Comparison of ENCODE assay signal across 24 mouse cellular contexts in genomic region chr17:44171930-44172329, GRCm38 (mm10). TPM values are rescaled to one million over a fixed set of nuclear protein-coding genes. Genes with fewer than 3 reads are reported as not detected.
A peak's percentile ranks its signal among the peaks of the same experiment; 100 is the strongest.
DNase-seq lines count a peak whose midpoint lies in the region; ATAC-seq and TF ChIP-seq lines count a peak whose summit lies in the region.
"Had no signal": no experiment of that assay in that cellular context is flagged by ENCODE, and none has a peak within 500 bp of the region (broad histone marks: within the 10 kb centered on the region; RNA-seq: fewer than 3 reads in every experiment).

No protein-coding gene starts in this region.

- TF ChIP-seq EP300 in liver, postnatal 0 days (IDR thresholded peaks at IDR 0.05; ENCODE audit: low read depth): no peak

- H3K27ac ChIP-seq in hindbrain, postnatal 0 days: no peak overlapping the region
- no peak overlapping the region for H3K27ac ChIP-seq in hindbrain, embryonic 16.5 days (ENCODE audit: low read depth, low read length)
- H3K27ac ChIP-seq in liver, postnatal 0 days (ENCODE audit: low read depth): no peak overlapping the region
- no peak overlapping the region for H3K27ac ChIP-seq in small intestine, adult 2 months (ENCODE audit: insufficient read depth, low read depth, low read length)
- no peak overlapping the region for H3K27ac ChIP-seq in forebrain, embryonic 12.5 days
- H3K27ac ChIP-seq: embryonic facial prominence, embryonic 12.5 days; heart, embryonic 10.5 days; hindbrain, embryonic 12.5 days; limb, embryonic 15.5 days; lung, embryonic 15.5 days; midbrain, embryonic 12.5 days; neural tube, embryonic 12.5 days had no signal

- no peak for DNase-seq in hindbrain, postnatal 0 days (ENCODE audit: low spot score)
- DNase-seq in liver, postnatal 0 days: no peak
- DNase-seq in liver: no peak
- DNase-seq in ES-CJ7 (ENCODE audit: low read depth, low spot score): peak; percentile 38
- DNase-seq: cerebellum, adult 9-10 months; gastrocnemius, postnatal 36 days; heart, postnatal 14 days; layer of hippocampus, postnatal 36 days; right cerebral cortex, adult 18-20 months; thymus, adult 18-20 months; thymus, postnatal 4 days had no signal

- no peak overlapping the region for H3K4me3 ChIP-seq in hindbrain, postnatal 0 days (ENCODE audit: low read length)
- no peak overlapping the region for H3K4me3 ChIP-seq in hindbrain, embryonic 16.5 days (ENCODE audit: low read length)
- H3K4me3 ChIP-seq in liver, postnatal 0 days (ENCODE audit: low read depth, low read length): no peak overlapping the region
- no peak overlapping the region for H3K4me3 ChIP-seq in small intestine, adult 2 months (ENCODE audit: low read depth, low read length)
- no peak overlapping the region for H3K4me3 ChIP-seq in forebrain, embryonic 12.5 days (replicated peaks)
- H3K4me3 ChIP-seq: embryonic facial prominence, embryonic 12.5 days; erythroblast, embryonic 14.5 days; heart, embryonic 10.5 days; hindbrain, embryonic 12.5 days; limb, embryonic 15.5 days; lung, embryonic 15.5 days; midbrain, embryonic 12.5 days; neural tube, embryonic 12.5 days had no signal

- H3K9me3 ChIP-seq in hindbrain, postnatal 0 days (ENCODE audit: low read length): no peaks in the 10 kb centered on the region
- H3K9me3 ChIP-seq in hindbrain, embryonic 16.5 days (ENCODE audit: control insufficient read depth, low read length): no peaks in the 10 kb centered on the region
- no peaks in the 10 kb centered on the region for H3K9me3 ChIP-seq in liver, postnatal 0 days (ENCODE audit: low read length)
- no peaks in the 10 kb centered on the region for H3K9me3 ChIP-seq in forebrain, embryonic 12.5 days
- H3K9me3 ChIP-seq: embryonic facial prominence, embryonic 12.5 days; heart, embryonic 10.5 days; hindbrain, embryonic 12.5 days; limb, embryonic 15.5 days; lung, embryonic 15.5 days; midbrain, embryonic 12.5 days; neural tube, embryonic 12.5 days had no signal

- no peak overlapping the region for H3K4me2 ChIP-seq in hindbrain, postnatal 0 days (ENCODE audit: low read depth, low read length)
- H3K4me2 ChIP-seq in hindbrain, embryonic 16.5 days (ENCODE audit: low read length): no peak overlapping the region
- no peak overlapping the region for H3K4me2 ChIP-seq in liver, postnatal 0 days (ENCODE audit: low read depth, low read length)
- H3K4me2 ChIP-seq in forebrain, embryonic 12.5 days: no peak overlapping the region
- H3K4me2 ChIP-seq: embryonic facial prominence, embryonic 12.5 days; hindbrain, embryonic 12.5 days; limb, embryonic 15.5 days; lung, embryonic 15.5 days; midbrain, embryonic 12.5 days; neural tube, embryonic 12.5 days had no signal

- no peaks in the 10 kb centered on the region for H3K4me1 ChIP-seq in hindbrain, postnatal 0 days (ENCODE audit: insufficient read depth, low read length)
- no peaks in the 10 kb centered on the region for H3K4me1 ChIP-seq in hindbrain, embryonic 16.5 days (ENCODE audit: control insufficient read depth, insufficient read depth, low read depth, low read length)
- H3K4me1 ChIP-seq in liver, postnatal 0 days (ENCODE audit: insufficient read depth): no peaks in the 10 kb centered on the region
- H3K4me1 ChIP-seq in small intestine, adult 2 months (ENCODE audit: control insufficient read depth, insufficient read depth, insufficient read length, low read length): no peaks in the 10 kb centered on the region; the same call in 1 of the 2 replicates
- no peaks in the 10 kb centered on the region for H3K4me1 ChIP-seq in forebrain, embryonic 12.5 days
- H3K4me1 ChIP-seq: embryonic facial prominence, embryonic 12.5 days; hindbrain, embryonic 12.5 days; limb, embryonic 15.5 days; lung, embryonic 15.5 days; midbrain, embryonic 12.5 days; neural tube, embryonic 12.5 days had no signal

- no peaks in the 10 kb centered on the region for H3K27me3 ChIP-seq in hindbrain, postnatal 0 days (ENCODE audit: insufficient read depth, low read length)
- H3K27me3 ChIP-seq in hindbrain, embryonic 16.5 days (replicated peaks; ENCODE audit: control insufficient read depth, insufficient read depth, low read length): no peaks in the 10 kb centered on the region
- H3K27me3 ChIP-seq in liver, postnatal 0 days (ENCODE audit: insufficient read depth, low read length): no peaks in the 10 kb centered on the region
- no peaks in the 10 kb centered on the region for H3K27me3 ChIP-seq in small intestine, adult 2 months (ENCODE audit: control insufficient read depth, insufficient read depth, low read length)
- H3K27me3 ChIP-seq in forebrain, embryonic 12.5 days: no peaks in the 10 kb centered on the region
- H3K27me3 ChIP-seq: embryonic facial prominence, embryonic 12.5 days; hindbrain, embryonic 12.5 days; limb, embryonic 15.5 days; lung, embryonic 15.5 days; midbrain, embryonic 12.5 days; neural tube, embryonic 12.5 days had no signal

- H3K36me3 ChIP-seq in hindbrain, postnatal 0 days (ENCODE audit: insufficient read depth, low read length): no peaks in the 10 kb centered on the region
- no peaks in the 10 kb centered on the region for H3K36me3 ChIP-seq in hindbrain, embryonic 16.5 days (ENCODE audit: control insufficient read depth, insufficient read depth, low read length)
- H3K36me3 ChIP-seq in liver, postnatal 0 days (replicated peaks; ENCODE audit: insufficient read depth, low read length): no peaks in the 10 kb centered on the region
- peaks cover 3% of the 10 kb centered on the region; the same call in 1 of the 2 replicates for H3K36me3 ChIP-seq in small intestine, adult 2 months (ENCODE audit: control insufficient read depth, insufficient read depth, low read length)
- H3K36me3 ChIP-seq in forebrain, embryonic 12.5 days (replicated peaks): no peaks in the 10 kb centered on the region
- H3K36me3 ChIP-seq: embryonic facial prominence, embryonic 12.5 days; heart, embryonic 10.5 days; hindbrain, embryonic 12.5 days; limb, embryonic 15.5 days; lung, embryonic 15.5 days; midbrain, embryonic 12.5 days; neural tube, embryonic 12.5 days had no signal

- TF ChIP-seq CTCF in hindbrain, postnatal 0 days (IDR thresholded peaks at IDR 0.05; ENCODE audit: low read depth): 0 out of 2 replicates have a peak, but pooled peaks have one; percentile 5
- peak; percentile 43 for TF ChIP-seq CTCF in liver, postnatal 0 days (IDR thresholded peaks at IDR 0.05; ENCODE audit: low read depth)
- TF ChIP-seq CTCF in small intestine, adult 2 months (IDR thresholded peaks at IDR 0.05; ENCODE audit: extremely low read depth, insufficient read length, insufficient replicate concordance, low read depth, low read length): peak; percentile 44; the same call in 1 of the 2 replicates

- ATAC-seq in hindbrain, postnatal 0 days: no peak
- no peak for ATAC-seq in hindbrain, embryonic 16.5 days
- no peak for ATAC-seq in liver, postnatal 0 days
- ATAC-seq in forebrain, embryonic 12.5 days (ENCODE audit: low FRiP score): no peak
- ATAC-seq: forebrain, embryonic 14.5 days; intestine, embryonic 16.5 days had no signal

- no peak for TF ChIP-seq POLR2A in small intestine, adult 2 months (IDR thresholded peaks at IDR 0.05; ENCODE audit: low read depth, low read length)

- 52% methylated on average over 3 of the region's 3 CpGs for WGBS in hindbrain, postnatal 0 days
- WGBS in hindbrain, embryonic 16.5 days: 48% methylated on average over 3 of the region's 3 CpGs
- WGBS in liver, postnatal 0 days (ENCODE audit: insufficient replicate concordance): 48% methylated on average over 3 of the region's 3 CpGs
- 57% methylated on average over 3 of the region's 3 CpGs for WGBS in small intestine, adult 2 months
- WGBS in forebrain, embryonic 12.5 days: 48% methylated on average over 3 of the region's 3 CpGs

- H3K9ac ChIP-seq in hindbrain, postnatal 0 days (replicated peaks; ENCODE audit: low read length): no peak overlapping the region
- no peak overlapping the region for H3K9ac ChIP-seq in hindbrain, embryonic 16.5 days (ENCODE audit: low read depth, low read length)
- no peak overlapping the region for H3K9ac ChIP-seq in liver, postnatal 0 days (replicated peaks)
- no peak overlapping the region for H3K9ac ChIP-seq in forebrain, embryonic 12.5 days
- H3K9ac ChIP-seq: embryonic facial prominence, embryonic 12.5 days; hindbrain, embryonic 12.5 days; limb, embryonic 15.5 days; lung, embryonic 15.5 days; midbrain, embryonic 12.5 days; neural tube, embryonic 12.5 days had no signal

RNA-seq across cellular contexts. Expression of gene Clic5, which starts 16.5 kb away (rescaled TPM):
- 0.78 and 1.5 TPM in 2 replicates for total RNA-seq in hindbrain, postnatal 0 days (2014; rRNA removed)
- polyA plus RNA-seq in hindbrain, postnatal 0 days (2015; fragmentation: Nextera tagmentation; extraction: Ambion mirVana): 0.39 and 0.69 TPM in 2 replicates
- 0.43 and 0.52 TPM in 2 replicates for polyA plus RNA-seq in hindbrain, embryonic 16.5 days (2015; fragmentation: Nextera tagmentation; extraction: Ambion mirVana)
- polyA plus RNA-seq in liver, postnatal 0 days (2015; fragmentation: Nextera tagmentation; extraction: Ambion mirVana): 0.28 and 0.30 TPM in 2 replicates
- polyA plus RNA-seq in small intestine, adult 2 months (2012; rRNA removed): 9.1 and 26.7 TPM in 2 replicates
- 0.21 and 0.43 TPM in 2 replicates for polyA plus RNA-seq in forebrain, embryonic 12.5 days (2016; fragmentation: Nextera tagmentation; extraction: Ambion mirVana)
- polyA plus RNA-seq: erythroblast, embryonic 14.5 days had no signal
